Mouse (Mus musculus): ENCODE measurements around the gene Lrrc10. TPM values are rescaled to one million over a fixed set of nuclear protein-coding genes. Genes with fewer than 3 reads are reported as not detected.
"Not testable (repeated sequence)": the region's sequence is repeated elsewhere in the genome, so short reads cannot be mapped to it uniquely, and the experiment has no call there.

Gene Lrrc10
- total RNA-seq, 2 experiments from 2014 or later, result not detected

DNA sequence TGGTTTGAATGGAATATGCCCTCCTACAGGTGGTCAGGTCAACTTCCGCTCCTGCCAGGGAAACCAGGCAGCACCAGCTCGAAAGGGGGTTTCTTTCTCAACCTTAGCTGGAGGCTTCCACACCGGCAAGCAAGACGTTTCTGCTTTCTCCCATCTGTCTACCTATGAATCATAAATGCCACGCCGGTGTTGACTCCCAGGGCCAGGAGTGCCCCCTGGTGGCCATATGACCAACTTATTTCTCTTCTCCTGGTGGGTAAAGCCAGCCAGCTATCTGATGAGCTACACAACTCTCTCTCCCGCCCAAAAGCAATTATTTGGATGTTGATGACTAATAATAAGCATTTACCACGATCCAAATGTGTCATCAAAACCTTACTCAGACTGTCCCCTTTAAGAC is 11.4 kb upstream of the Lrrc10 start:
- peak; percentile 86 to 90 for DNase-seq (ENCODE audit: low spot score in 2 of 2)
- intact Hi-C loops (cut with DNase I), result loop anchor here (10.0 kb wide), 1 partner anchor 89 kb away; no protein-coding TSS in a partner anchor

DNA sequence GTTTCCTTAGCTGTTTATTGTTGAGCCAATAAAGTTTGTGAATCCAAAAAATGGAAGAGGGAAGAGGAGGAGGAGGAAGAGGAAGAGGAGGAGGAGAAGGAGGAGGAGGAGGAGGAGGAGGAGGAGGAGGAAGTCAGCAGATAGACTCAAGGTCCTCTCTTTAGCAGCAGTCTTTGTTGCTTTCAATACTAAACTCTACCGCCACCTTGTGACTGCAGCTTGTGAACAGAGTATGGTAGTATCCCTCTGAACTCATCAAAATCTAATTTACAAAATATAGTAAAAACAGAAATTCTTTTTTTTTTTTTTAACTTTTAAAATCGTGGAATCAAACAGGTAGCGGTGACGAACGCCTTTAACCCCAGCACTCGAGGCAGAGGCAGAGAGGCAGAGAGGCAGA is 4.8 kb upstream of the Lrrc10 start:
- peak in 1 of 2 experiments; percentile 51 for DNase-seq (ENCODE audit: low spot score in 2 of 2)
- intact Hi-C loops (cut with DNase I), result no loop called here

DNA sequence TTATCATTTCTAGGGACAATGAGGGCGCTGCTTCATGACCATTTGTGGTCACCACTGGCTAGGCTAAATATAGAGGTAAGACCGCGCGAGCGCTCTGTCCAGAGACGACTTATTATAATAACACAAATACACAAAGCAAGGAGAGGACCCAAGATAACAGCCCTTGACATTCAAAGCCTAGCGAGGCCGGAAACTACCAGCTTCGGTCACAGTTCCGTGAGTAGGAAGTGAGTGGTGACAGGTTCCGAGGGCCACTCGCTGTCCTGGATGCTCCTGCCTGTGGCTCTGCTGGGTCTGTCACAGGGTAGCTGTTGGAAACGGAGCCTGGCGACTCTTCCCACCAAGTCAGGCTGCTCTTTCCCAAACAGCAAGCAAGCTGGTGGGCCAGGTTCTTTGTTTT is 2.8 kb upstream of the Lrrc10 start:
- DNase-seq (ENCODE audit: low spot score in 2 of 2), result no peak
- intact Hi-C loops (cut with DNase I), result no loop called here

DNA sequence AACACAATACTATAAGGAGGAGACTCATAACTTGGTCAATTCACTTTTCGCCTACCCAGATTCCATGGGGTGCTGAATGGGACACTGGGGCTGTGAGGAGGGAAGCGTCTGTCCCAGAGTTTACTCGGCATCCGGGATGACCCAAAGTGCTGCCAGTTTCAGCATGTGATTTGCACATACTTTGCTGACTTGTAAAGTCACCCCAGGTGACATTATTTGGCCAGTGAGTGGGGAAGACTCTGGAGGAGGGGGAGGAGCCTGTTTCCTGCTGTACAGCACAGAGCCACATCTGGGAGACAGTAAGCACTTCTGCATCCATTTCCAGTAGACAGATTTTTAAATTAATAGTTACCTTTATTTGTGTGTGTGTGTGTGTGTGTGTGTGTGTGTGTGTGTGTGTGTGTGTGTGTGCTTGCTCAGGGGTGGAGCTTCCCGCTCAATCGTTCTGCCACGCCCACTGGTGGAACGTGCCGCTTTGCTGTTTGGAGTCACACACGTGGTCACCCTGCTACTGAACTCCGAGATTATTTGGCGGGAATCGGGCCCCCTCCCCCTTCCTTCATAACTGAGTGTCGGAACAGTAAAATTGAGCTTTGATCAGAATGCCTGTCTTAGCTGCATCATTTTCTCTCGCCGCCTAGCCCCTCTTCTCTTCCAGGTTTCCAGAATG is 1.5 kb upstream of the Lrrc10 start:
- DNase-seq (ENCODE audit: low spot score in 2 of 2); intact Hi-C loops (cut with DNase I): not testable (repeated sequence)

DNA sequence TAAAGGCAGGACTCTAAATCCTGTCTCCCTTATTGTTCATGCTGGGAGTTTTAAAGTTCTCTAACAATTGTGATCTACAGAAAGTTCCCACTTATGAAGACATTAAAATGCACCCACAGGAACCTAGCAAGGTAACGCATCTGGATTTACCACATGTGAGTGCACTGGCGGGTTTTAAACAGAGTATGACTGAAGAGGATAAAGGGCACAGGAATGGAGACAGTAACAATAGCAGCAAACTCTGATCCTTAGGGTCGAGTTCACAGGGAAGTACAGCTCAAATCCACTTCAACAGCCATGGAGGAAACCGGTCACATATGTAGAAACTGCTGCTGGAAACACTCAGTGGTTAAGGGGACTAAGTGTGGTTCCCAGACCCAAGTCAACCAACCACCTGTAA is 4.1 kb downstream of the Lrrc10 start:
- intact Hi-C loops (cut with DNase I), result no loop called here

DNA sequence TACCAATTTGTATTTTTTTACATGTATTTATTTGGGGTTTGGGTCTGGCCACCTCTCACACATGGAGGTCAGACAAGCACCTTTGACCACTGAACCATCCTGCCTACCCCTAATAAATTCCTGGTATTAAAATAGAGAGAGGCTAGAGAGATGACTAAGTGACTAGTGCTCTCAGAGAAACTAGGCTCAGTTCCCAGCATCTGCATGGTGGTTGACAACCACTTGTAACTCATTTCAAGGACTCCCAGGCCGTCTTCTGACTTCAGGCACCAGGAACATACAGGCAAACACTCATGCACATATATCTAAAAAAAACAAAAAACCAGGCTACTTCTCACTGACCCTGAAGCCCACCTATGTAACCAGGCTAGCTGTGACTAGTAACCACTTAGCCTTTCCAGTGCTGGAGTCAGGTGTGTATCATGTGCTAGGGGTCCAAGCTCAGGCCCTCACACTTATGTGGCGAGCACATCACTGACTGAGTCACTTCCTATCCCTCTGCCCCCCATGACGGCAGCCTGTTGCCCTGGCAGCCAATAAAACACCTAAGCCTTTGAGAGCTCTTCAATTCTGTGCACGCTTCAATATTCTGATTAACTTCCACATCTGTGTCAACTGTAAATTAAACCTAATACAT is 4.9 kb downstream of the Lrrc10 start:
- intact Hi-C loops (cut with DNase I), result no loop called here

More for the DNA sequence above, 4.1 kb downstream of the Lrrc10 start:
- no peak for DNase-seq (ENCODE audit: low spot score in 2 of 2)

DNA sequence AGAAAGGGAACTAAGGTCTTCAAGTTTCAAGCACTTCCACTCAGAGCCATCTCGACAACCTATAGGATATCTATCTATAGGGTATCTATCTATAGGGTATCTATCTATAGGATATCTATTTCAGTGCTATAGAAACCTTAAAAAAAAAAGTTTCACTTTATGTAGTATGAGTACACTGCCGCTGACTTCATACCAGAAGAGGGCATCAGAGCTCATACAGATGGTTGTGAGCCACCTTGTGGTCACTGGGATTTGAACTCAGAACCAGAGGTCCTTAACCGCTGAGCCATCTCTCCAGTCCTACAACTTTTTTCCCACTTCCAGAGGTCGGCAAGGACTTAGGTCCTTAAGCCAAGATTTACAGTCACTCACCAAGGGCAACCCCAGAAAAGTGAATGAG is 10.5 kb downstream of the Lrrc10 start:
- intact Hi-C loops (cut with DNase I), result no loop called here
- no peak for DNase-seq (ENCODE audit: low spot score in 2 of 2)

More for the DNA sequence above, 4.9 kb downstream of the Lrrc10 start:
- no peak for DNase-seq (ENCODE audit: low spot score in 2 of 2)

DNA sequence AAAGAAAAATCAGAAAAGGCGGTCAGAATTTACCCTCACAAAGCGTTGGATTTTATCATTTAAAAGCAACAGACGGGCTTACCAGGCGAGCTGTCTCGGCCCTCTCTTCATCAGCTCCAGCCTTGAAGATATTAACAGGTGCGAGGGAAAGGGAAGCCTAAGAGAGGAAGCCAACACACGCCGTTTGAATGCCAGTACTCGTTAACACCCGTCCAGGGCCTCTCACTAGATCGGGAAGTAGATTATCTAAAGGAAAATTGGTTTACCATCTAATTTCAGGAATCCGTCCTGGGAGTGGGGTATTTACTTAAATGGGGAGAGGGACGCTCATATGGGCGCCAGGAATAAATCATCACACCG is 17.7 kb downstream of the Lrrc10 start:
- no peak for DNase-seq (ENCODE audit: low spot score in 2 of 2)
- intact Hi-C loops (cut with DNase I), result loop anchor here (5.0 to 10.0 kb wide), 3 partner anchors 84 to 642 kb away; partner anchors contain the start of gene Frs2

DNA sequence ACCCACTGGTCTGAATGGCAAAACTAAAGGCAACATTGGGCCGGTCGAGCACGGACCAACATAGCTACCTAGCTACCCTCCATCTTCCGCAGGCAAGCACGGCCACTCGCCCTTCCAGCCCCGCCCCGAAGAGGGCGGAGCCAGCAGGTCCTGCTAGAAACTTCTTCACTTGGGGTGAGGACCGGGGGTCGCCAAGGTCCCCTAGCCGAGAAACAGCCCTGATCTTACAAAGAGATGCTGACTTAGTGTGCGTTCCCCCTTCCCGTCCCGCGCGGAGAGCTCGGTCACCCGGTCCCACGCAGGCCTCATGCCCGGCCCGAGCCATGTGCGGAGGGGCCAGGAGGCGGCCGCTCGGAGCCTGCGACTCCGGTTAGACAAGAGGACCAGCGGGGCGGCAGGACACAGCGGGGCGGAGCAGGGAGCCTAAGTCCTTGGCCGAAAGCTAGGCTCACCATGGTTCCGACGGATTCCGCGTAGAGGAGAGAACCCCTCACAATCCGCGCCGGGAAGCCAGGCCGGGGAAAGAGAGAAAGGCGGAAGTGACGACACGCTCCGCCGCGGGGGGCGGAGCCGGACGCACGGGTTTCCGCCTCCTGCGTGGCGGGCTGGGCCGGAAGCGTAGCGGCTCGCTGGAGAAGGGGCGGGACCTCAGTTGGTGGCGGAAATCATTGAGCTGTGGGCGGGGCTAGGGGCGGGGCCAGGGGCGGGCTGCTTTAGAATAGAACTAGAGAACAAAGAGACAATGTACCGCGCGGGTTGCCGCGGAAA is 18.3 kb downstream of the Lrrc10 start, which contains the start of gene Cct2:
TSS of gene Cct2 (minus strand) at position 561 of the 768 bp plus-strand sequence.
- DNase-seq (ENCODE audit: low spot score in 2 of 2), result peak; percentile 90 to 91
- intact Hi-C loops (cut with DNase I), result loop anchor here (5.0 to 10.0 kb wide), 3 partner anchors 84 to 641 kb away; partner anchors contain the start of gene Frs2

DNA sequence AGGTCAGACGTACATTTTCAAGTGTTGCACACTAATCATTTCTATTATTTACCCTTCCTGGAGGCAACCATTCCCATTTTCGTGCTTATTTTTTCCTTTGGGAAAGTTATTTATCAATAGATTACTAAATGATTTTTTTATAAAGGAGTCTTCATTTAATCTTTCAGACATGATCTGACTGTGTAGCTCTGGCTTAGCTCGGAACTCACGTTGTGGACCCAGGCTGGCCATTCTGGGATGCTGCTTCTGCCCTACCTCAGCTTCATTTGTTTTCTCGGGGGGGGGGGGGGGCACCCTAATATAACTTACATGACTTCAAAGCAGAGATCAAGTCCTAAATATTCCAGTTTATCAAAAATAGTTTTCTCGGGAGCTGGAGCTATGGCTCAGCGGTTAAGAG is 18.9 kb downstream of the Lrrc10 start:
- DNase-seq (ENCODE audit: low spot score in 2 of 2), result no peak
- intact Hi-C loops (cut with DNase I), result loop anchor here (5.0 to 10.0 kb wide), 3 partner anchors 83 to 641 kb away; partner anchors contain the start of gene Frs2

DNA sequence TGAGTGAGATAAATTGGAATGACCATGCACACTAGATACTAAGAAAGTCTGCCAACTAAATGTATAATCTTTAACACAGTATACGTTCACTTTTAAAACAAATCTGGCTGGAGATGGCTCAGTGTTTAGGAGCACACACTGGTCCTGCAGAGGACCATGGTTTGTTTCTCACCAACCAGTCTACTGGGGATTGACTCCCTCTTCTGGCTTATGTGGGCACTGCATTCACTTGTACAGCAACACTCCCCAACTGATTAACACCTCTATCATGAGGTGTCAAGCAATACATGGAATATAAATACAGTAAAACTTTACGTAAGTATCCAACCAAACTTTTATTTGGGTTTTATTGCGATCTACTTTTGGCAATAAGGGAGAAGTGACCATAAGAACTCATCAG is 24.0 kb downstream of the Lrrc10 start:
- DNase-seq (ENCODE audit: low spot score in 2 of 2), result no peak
- intact Hi-C loops (cut with DNase I), result loop anchor here (10.0 kb wide), 1 partner anchor 636 kb away; no protein-coding TSS in a partner anchor

DNA sequence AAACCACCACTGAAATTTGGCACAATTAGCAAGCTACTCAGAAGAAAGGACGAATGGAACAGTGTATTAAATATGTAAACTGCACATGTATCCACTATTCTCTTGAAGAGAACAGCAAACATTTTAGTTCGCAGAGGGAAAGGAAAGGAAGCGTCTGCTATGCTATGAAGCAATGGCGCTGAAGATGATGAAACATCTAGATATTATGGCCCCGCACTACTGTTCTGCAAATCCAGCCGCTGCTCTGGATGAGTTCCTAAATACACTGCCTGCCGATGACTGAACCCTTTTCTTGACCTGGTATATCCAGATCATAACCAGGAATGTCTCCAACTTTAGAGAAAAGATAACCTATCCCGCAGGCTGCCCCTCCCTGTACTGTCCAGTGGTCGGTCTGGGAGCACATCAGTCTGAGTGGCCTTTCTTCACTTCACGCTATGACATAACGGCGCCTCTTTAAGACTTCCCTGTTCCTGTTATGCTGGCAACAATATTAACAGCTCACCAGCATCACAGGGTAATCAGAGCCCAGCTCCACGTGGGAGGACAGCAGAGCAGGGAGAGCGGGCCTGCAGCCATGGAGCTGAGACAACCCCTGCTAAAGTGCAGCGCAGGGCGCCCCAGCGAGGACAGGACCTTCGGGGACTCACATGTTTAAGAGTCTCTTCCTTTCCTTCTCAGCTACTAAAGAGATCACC is 27.2 kb downstream of the Lrrc10 start:
- no peak for DNase-seq (ENCODE audit: low spot score in 2 of 2)
- intact Hi-C loops (cut with DNase I), result no loop called here

DNA sequence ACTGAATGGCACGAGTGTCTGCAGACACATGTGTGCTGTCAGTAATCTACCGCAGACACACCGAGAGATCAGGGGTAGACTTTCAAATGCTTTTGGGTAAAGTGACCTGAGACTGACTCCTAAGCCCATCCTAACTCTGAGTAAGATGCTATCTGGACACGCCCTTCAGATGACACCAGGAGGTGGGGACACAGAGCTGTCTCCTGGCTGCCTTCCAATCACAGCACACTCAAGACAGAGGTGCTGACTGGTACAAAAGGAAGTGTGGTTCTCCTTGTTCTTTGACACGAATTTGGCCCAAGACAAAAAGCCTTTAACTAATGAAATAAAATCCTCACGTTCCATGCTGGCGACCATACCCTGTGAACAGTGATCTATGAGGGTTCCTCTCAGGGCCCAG is 28.0 kb downstream of the Lrrc10 start:
- intact Hi-C loops (cut with DNase I), result no loop called here
- no peak for DNase-seq (ENCODE audit: low spot score in 2 of 2)

DNA sequence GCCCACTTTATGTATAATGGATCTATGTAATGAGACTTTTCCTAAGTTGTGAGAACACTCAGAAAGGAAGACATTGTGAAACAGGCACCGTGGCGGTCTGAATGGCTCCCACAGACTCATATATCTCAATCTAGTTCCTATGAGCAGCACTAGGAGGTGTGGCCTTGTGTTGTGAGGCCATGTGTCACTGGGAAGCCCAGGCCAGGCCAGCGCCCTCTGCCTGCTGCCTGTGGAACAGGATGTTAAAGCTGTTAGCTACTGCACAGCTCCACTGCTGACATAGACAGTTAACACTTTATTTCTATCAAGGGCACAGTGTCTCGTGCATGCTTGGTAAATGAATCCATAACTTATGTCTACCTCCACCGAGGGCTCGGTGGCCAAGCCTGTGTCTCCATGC is 33.1 kb downstream of the Lrrc10 start:
- intact Hi-C loops (cut with DNase I), result no loop called here
- peak in 1 of 2 experiments; percentile 53 for DNase-seq (ENCODE audit: low spot score in 2 of 2)

DNA sequence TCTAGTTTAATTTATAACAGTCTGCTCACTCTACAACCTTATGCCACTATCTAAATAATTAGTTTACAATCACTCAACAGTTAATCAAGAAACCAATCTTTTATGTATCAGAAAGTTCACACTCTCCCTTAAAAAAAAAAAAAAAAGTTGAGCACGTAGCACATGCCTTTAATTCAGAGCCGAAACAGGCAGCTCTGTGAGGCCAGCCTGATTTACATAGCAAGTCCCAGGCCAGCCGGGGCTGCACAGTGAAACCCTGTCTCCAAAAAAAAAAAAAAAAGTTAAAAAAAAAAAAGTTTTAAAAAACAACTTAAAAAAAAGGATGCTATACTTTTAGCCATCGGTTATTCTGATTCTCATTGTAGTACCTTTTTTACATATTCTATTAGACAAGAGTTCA is 36.2 kb downstream of the Lrrc10 start:
- no peak for DNase-seq (ENCODE audit: low spot score in 2 of 2)
- intact Hi-C loops (cut with DNase I), result no loop called here

DNA sequence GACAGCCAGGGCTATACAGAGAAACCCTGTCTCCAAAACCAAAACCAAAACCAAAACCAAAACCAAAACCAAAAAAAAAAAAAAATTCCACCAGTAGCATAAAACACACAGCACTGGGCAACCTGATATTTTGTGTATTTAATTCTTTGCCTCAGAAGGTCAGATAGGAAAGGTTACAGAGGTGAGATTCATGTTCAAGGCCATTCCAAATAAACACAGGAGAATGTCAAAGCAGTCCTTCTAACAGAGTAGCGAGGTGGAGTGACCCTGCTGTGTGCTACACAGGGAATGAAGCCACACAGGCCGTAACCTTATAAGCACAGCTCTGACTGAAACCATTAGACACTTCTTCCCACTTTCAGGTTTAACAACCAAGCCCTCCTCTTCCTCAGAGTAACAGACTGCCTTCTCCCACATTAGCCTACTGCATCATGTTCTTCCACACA is 36.8 kb downstream of the Lrrc10 start:
- intact Hi-C loops (cut with DNase I), result no loop called here
- DNase-seq (ENCODE audit: low spot score in 2 of 2), result no peak

DNA sequence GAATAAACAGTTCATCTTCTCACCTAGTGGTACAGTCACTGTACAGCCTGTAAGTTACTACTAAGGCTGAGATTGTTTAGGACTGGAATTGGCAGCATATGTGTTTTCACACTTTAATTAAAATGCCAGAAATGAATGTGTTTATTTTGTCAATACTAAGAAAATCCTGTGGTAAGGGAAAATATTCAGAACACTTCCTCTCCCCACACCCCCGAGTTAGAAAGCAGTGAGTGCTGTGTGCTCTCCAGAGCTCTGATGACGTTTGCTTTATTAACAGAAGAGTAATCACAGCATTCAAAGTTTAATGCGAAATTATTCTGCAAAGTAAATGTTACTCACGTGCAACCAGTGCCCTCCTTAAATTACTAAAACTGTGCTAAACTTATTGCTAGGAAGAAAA is 44.5 kb downstream of the Lrrc10 start:
- no peak for DNase-seq (ENCODE audit: low spot score in 2 of 2)
- intact Hi-C loops (cut with DNase I), result no loop called here

DNA sequence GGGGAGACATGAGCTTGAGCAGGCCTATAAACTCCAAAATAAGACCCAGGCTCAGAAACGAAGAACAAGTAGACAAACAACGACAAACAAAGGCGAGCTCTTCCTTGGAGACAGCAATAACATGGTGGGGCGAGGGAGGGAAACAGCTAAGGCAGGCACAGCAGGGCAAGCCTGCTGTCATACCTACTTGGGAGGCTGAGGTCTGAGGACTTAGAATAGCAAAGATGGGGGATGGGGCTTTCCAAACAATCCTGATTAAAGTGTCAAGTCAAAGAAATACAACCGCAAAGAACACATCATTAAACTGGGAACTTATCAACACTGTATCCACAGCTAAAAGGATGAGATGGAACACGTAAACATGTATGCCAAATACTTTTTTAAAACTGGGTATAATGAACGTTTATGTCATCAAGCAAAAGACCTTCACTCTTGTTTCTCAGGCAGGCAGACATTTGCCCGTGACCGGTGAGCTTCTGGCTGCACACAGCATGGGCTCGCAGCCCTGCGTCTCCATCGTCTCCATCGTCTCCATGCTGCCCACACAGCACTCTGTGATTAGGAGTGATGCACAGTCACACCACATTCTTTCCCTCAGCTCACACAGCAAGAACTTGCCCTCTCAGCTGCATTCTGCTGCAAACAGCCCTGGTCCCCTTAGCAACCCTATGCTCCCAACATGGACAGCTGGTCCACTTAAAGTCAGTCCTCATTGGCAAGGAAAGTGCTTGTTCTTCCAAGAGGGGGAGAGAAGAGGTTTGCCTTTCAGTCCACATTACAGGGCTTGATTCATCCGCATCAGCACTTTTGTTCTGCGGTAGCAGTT is 49.6 kb downstream of the Lrrc10 start:
- DNase-seq (ENCODE audit: low spot score in 2 of 2), result peak; percentile 21 to 73
- intact Hi-C loops (cut with DNase I), result no loop called here

DNA sequence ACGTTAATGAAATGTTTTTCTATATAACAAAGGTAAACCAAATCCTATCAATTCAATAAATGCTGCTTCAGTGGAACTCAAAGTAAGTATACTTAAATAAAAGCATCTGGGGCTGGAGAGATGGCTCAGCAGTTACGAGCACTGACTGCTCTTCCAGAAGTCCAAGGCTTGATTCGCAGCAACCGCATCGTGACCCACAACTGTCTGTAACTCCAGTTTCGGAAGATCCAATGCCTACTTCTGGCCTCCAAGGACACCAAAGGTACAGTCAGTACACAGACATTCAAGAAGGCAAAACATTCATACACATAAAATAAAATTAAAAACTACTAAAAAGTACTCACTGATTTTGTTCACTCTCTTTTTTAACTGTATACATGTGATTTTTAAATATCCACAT is 51.0 kb downstream of the Lrrc10 start:
- intact Hi-C loops (cut with DNase I), result no loop called here
- DNase-seq (ENCODE audit: low spot score in 2 of 2), result no peak

Measured in left cerebral cortex, postnatal 14 days (tissue).